Mouse (Mus musculus): ENCODE measurements around the gene Coasy.

- no peak for TF ChIP-seq CTCF (conservative IDR thresholded peaks at IDR 0.05; ENCODE audit: low read length)
- TF ChIP-seq NANOG (IDR thresholded peaks at IDR 0.05; ENCODE audit: borderline replicate concordance, low read length): no peak
- TF ChIP-seq POU5F1 (IDR thresholded peaks at IDR 0.05; ENCODE audit: borderline replicate concordance, low read length): no peak
Observed at GRCm38 (mm10) chr11:101087682-101088055, 5.3 kb downstream of the Coasy start.
